Mouse (Mus musculus) heart, embryonic 16.5 days (tissue): ENCODE measurements around the gene Frmpd2. TPM values are rescaled to one million over a fixed set of nuclear protein-coding genes. Genes with fewer than 3 reads are reported as not detected.

Experiments
- ATAC-seq: fragments of 200-750 bp; cut with Nextera tagmentation; replicated peaks from 2 replicates; pipeline ENCODE4 v1.8.0; 2017; ENCODE audit warnings: moderate number of reproducible peaks; ENCODE audit not compliant: insufficient read depth, low FRiP score; ENCODE audit errors: extremely low read depth
- H3K27ac ChIP-seq: fragments of 300-500 bp; sonication (generic); 2 replicates; pipeline ENCODE4 v1.5.1; 2014; ENCODE audit warnings: mild to moderate bottlenecking, low read length, control low read depth, moderate library complexity
- H3K27me3 ChIP-seq: fragments of 300-500 bp; sonication (generic); 2 replicates; pipeline ENCODE4 v1.6.1; 2014; ENCODE audit warnings: low read length, mixed read lengths; ENCODE audit not compliant: control insufficient read depth, insufficient read depth
- H3K36me3 ChIP-seq: fragments of 300-500 bp; sonication (generic); 2 replicates; pipeline ENCODE4 v1.6.1; 2014; ENCODE audit not compliant: control insufficient read depth, insufficient read depth
- H3K4me1 ChIP-seq: fragments of 300-500 bp; sonication (generic); 2 replicates; pipeline ENCODE4 v1.6.1; 2014; ENCODE audit warnings: low read length, mixed read lengths; ENCODE audit not compliant: control insufficient read depth, insufficient read depth
- H3K4me2 ChIP-seq: fragments of 300-500 bp; sonication (generic); 2 replicates; pipeline ENCODE4 v1.6.1; 2014; ENCODE audit warnings: low read depth, mild to moderate bottlenecking, control low read depth, low read length
- H3K4me3 ChIP-seq: fragments of 300-500 bp; sonication (generic); 2 replicates; pipeline ENCODE4 v1.5.1; 2014; ENCODE audit warnings: mild to moderate bottlenecking, control low read depth, low read length
- H3K9ac ChIP-seq: fragments of 300-500 bp; sonication (generic); 2 replicates; pipeline ENCODE4 v1.6.1; 2014; ENCODE audit warnings: low read length, control low read depth
- H3K9me3 ChIP-seq: fragments of 300-500 bp; sonication (generic); replicated peaks from 2 replicates; pipeline ENCODE4 v1.6.1; 2016; ENCODE audit warnings: low read length; ENCODE audit not compliant: control insufficient read depth
- WGBS: fragments of 180-500 bp; shearing (Covaris S2); extraction: QIAGEN DNeasy Blood & Tissue Kit; methylation state at CpG from one replicate; pipeline ENCODE4 v1.1.7; 2014; 5-methylcytosine and 5-hydroxymethylcytosine counted together
- polyA plus RNA-seq: library from polyadenylated mRNA; unstranded; fragments of >200 nt; fragmentation: Nextera tagmentation; extraction: Ambion mirVana; gene quantifications from 2 replicates; pipeline ENCODE4 v1.2.1, GENCODE M21; 2015

Gene Frmpd2
- polyA plus RNA-seq, 1 experiment from 2014 or later, result 0.05 TPM

GRCm38 (mm10) chr14:33525272-33525983, 53.9 kb downstream of the Frmpd2 start:
- Histone ChIP-seq H3K4me2 (no peak overlapping the region), H3K27me3 (no peaks in the 10 kb centered on the region), H3K36me3 (no peaks in the 10 kb centered on the region), H3K9me3 (no peaks in the 10 kb centered on the region), H3K27ac (no peak overlapping the region), H3K9ac (no peak overlapping the region), H3K4me1 (no peaks in the 10 kb centered on the region), H3K4me3 (no peak overlapping the region)
- 57% methylated on average over 12 of the region's 12 CpGs for WGBS
- ATAC-seq, result no peak

DNA sequence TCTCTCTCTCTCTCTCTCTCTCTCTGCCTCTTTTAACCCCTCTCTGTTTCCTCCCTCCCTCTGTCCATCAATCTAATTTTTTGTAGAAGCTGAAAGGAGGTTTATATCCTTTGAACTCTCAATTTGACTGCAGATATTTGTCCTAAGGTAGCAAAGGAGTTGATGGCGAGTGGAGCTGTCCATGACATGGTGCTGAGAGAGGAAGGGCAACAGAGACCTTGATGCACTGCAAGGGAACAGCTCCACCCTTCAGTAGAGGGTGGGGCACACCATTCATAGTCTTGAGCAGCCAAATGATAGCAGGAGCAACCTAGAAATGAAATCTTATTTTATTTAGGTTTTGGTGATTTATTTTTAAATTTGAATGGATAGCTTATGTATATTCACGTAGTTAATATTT, 55.1 kb downstream of the Frmpd2 start:
- Histone ChIP-seq H3K9ac (no peak overlapping the region), H3K4me3 (no peak overlapping the region), H3K9me3 (no peaks in the 10 kb centered on the region), H3K4me2 (no peak overlapping the region), H3K27me3 (no peaks in the 10 kb centered on the region), H3K36me3 (no peaks in the 10 kb centered on the region), H3K4me1 (no peaks in the 10 kb centered on the region), H3K27ac (no peak overlapping the region)
- 59% methylated on average over 2 of the region's 2 CpGs for WGBS
- ATAC-seq, result no peak

GRCm38 (mm10) chr14:33527938-33528337, 56.4 kb downstream of the Frmpd2 start:
- 58% methylated on average over 3 of the region's 3 CpGs for WGBS
- no peak for ATAC-seq
- H3K9me3 ChIP-seq, result no peaks in the 10 kb centered on the region

GRCm38 (mm10) chr14:33531331-33531912, 59.9 kb downstream of the Frmpd2 start:
- H3K4me2 ChIP-seq, result no peak overlapping the region
- H3K9me3 ChIP-seq, result no peaks in the 10 kb centered on the region
- H3K9ac ChIP-seq, result no peak overlapping the region
- no peak for ATAC-seq
- no peaks in the 10 kb centered on the region for H3K36me3 ChIP-seq
- H3K4me3 ChIP-seq, result no peak overlapping the region
- 71% methylated on average over 8 of the region's 8 CpGs for WGBS
- H3K4me1 ChIP-seq, result no peaks in the 10 kb centered on the region
- no peak overlapping the region for H3K27ac ChIP-seq
- no peaks in the 10 kb centered on the region for H3K27me3 ChIP-seq

More at GRCm38 (mm10) chr14:33527938-33528337, 56.4 kb downstream of the Frmpd2 start:
- Histone ChIP-seq H3K27me3 (no peaks in the 10 kb centered on the region), H3K4me2 (no peak overlapping the region), H3K36me3 (no peaks in the 10 kb centered on the region), H3K4me3 (no peak overlapping the region), H3K27ac (no peak overlapping the region), H3K9ac (no peak overlapping the region), H3K4me1 (no peaks in the 10 kb centered on the region)

DNA sequence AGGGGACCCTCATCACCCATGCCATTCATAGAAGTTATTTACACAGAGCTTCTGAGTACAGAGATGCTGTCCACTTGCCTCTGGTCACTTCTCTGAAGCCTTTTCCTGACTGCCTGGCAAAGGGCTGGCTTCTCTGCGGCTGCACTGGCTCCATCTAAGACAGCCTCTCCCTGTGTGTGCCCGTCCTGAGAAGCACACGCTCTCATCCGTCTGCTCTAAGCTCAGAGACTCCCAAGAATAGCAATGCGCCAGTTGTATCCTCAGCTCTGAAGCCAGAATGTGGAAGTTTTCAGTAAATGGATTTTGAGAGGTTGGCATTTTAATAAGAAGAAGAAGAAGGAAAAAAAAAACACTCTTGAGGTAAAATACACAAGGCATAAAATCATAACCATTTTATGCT, 61.3 kb downstream of the Frmpd2 start:
- Histone ChIP-seq H3K4me2 (no peak overlapping the region), H3K9me3 (no peaks in the 10 kb centered on the region), H3K4me3 (no peak overlapping the region), H3K27ac (no peak overlapping the region), H3K9ac (no peak overlapping the region), H3K4me1 (no peaks in the 10 kb centered on the region), H3K36me3 (no peaks in the 10 kb centered on the region), H3K27me3 (no peaks in the 10 kb centered on the region)
- WGBS, result 82% methylated on average over 5 of the region's 5 CpGs
- ATAC-seq, result no peak

DNA sequence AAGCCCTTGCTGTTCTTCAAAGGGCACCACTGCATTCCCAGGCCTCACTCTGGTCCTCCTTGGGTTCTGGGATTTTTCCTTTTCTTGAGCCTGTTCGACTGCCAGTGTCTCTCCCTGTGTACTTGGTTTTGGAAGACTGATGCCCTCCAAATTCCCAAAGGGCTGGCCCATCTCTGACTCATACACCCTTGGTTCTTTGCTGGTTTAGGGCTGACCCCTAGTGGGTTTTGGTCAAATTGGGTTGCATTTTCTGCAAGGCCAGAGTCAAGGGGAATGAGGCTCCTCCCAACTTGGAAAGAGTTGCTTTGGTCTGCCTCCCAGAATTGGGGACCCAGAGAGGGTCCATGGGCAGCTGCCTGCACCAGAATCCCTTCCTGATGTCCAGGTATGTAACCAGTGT, 62.0 kb downstream of the Frmpd2 start:
- Histone ChIP-seq H3K27me3 (no peaks in the 10 kb centered on the region), H3K4me2 (no peak overlapping the region), H3K9me3 (no peaks in the 10 kb centered on the region), H3K9ac (no peak overlapping the region), H3K36me3 (no peaks in the 10 kb centered on the region), H3K4me3 (no peak overlapping the region), H3K4me1 (no peaks in the 10 kb centered on the region), H3K27ac (no peak overlapping the region)
- ATAC-seq, result no peak
- WGBS, result 20% methylated on average over 1 of the region's 1 CpGs

DNA sequence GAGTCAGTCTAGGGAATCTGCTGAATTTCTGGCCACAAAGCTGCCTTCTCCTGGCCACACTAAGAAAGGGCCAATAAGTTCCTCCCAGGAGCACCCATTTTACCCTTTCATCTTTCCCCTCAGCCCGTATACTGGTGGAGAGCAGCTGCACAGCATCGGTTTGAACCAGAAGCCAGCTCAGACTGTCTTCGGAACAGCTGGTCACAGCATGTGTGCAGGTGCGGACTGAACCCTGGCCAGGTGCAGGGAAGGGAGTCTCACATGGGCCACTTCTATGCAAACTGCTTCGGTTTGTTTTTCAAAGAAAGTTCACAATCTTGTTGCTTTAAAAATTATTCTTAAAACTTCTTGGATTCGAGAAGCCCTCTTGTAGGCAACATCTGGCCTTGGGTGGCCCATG, 63.8 kb downstream of the Frmpd2 start:
- H3K27ac ChIP-seq, result no peak overlapping the region
- H3K4me2 ChIP-seq, result no peak overlapping the region
- H3K36me3 ChIP-seq, result no peaks in the 10 kb centered on the region
- no peak for ATAC-seq
- 74% methylated on average over 6 of the region's 6 CpGs for WGBS
- no peaks in the 10 kb centered on the region for H3K4me1 ChIP-seq
- no peak overlapping the region for H3K4me3 ChIP-seq
- H3K9ac ChIP-seq, result no peak overlapping the region
- no peaks in the 10 kb centered on the region; the same call in 1 of the 2 replicates for H3K27me3 ChIP-seq
- H3K9me3 ChIP-seq, result no peaks in the 10 kb centered on the region

- ATAC-seq, result no peak
- no peak overlapping the region for H3K9ac ChIP-seq
- H3K36me3 ChIP-seq, result no peaks in the 10 kb centered on the region
- no peaks in the 10 kb centered on the region for H3K4me1 ChIP-seq
- H3K27ac ChIP-seq, result no peak overlapping the region
- H3K9me3 ChIP-seq, result no peaks in the 10 kb centered on the region
- H3K27me3 ChIP-seq, result no peaks in the 10 kb centered on the region; the same call in 1 of the 2 replicates
- H3K4me2 ChIP-seq, result no peak overlapping the region
- WGBS, result 74% methylated on average over 7 of the region's 7 CpGs
- no peak overlapping the region for H3K4me3 ChIP-seq
Observed at GRCm38 (mm10) chr14:33539559-33540167, 68.2 kb downstream of the Frmpd2 start.

DNA sequence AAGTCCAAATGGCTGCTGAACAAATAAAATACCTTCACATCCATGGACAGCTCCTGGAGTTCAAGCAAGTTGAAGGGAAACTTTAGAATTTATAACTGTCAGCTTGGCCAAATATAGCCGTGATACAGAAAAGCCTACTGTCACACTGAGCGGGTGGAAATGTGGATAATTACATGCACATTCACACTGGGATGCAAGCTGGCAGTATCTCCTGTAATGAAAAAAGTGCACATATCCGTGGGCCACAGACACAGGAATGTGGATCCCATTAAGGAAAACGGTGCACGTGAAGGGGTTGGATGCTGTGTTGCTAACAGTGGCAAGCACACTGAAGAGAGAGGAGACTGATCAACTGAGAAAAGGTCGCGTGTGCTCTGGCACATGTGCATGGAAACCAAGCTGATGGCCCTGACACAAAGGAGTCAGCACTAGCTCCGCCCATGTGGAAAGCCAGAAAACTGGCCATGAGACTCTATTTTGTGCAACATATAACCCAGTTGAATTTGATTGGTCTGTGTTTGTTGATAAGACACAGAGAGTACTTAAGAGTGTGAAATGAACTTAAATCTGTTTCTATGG, 74.2 kb downstream of the Frmpd2 start:
- Histone ChIP-seq H3K9ac (no peak overlapping the region), H3K36me3 (no peaks in the 10 kb centered on the region), H3K4me3 (no peak overlapping the region), H3K27ac (no peak overlapping the region), H3K9me3 (no peaks in the 10 kb centered on the region), H3K4me2 (no peak overlapping the region), H3K27me3 (no peaks in the 10 kb centered on the region), H3K4me1 (no peaks in the 10 kb centered on the region)
- WGBS, result 77% methylated on average over 8 of the region's 8 CpGs
- no peak for ATAC-seq
